Mouse (Mus musculus) kidney, embryonic 15.5 days (tissue): ENCODE data around the gene Nav2. TPM values are rescaled to one million over a fixed set of nuclear protein-coding genes. Genes with fewer than 3 reads are reported as not detected.

Experiments
- ATAC-seq: fragments of 200-750 bp; cut with Nextera tagmentation; replicated peaks from 2 replicates; pipeline ENCODE4 v1.8.0; 2017; ENCODE audit warnings: moderate TSS enrichment; ENCODE audit not compliant: low FRiP score
- H3K27ac ChIP-seq: fragments of 300-500 bp; sonication (generic); 2 replicates; pipeline ENCODE4 v1.5.1; 2015; ENCODE audit warnings: mild to moderate bottlenecking, inconsistent platforms
- H3K27me3 ChIP-seq: fragments of 300-500 bp; sonication (generic); 2 replicates; pipeline ENCODE4 v1.6.1; 2015; ENCODE audit warnings: inconsistent platforms
- H3K36me3 ChIP-seq: fragments of 300-500 bp; sonication (generic); 2 replicates; pipeline ENCODE4 v1.6.1; 2015; ENCODE audit warnings: inconsistent platforms
- H3K4me1 ChIP-seq: fragments of 300-500 bp; sonication (generic); 2 replicates; pipeline ENCODE4 v1.6.1; 2015; ENCODE audit warnings: inconsistent platforms
- H3K4me2 ChIP-seq: fragments of 300-500 bp; sonication (generic); 2 replicates; pipeline ENCODE4 v1.6.1; 2015; ENCODE audit warnings: moderate library complexity, mild to moderate bottlenecking, inconsistent platforms
- H3K4me3 ChIP-seq: fragments of 300-500 bp; sonication (generic); replicated peaks from 2 replicates; pipeline ENCODE4 v1.5.1; 2015; ENCODE audit warnings: mild to moderate bottlenecking, inconsistent platforms
- H3K9ac ChIP-seq: fragments of 300-500 bp; sonication (generic); 2 replicates; pipeline ENCODE4 v1.6.1; 2015; ENCODE audit warnings: mild to moderate bottlenecking, inconsistent platforms
- H3K9me3 ChIP-seq: fragments of 300-500 bp; sonication (generic); replicated peaks from 2 replicates; pipeline ENCODE4 v1.6.1; 2016; ENCODE audit warnings: inconsistent platforms
- WGBS: fragments of 180-500 bp; shearing (Covaris S2); methylation state at CpG from one replicate; pipeline ENCODE4 v1.1.7; 2015; ENCODE audit warnings: mixed read lengths; 5-methylcytosine and 5-hydroxymethylcytosine counted together
- polyA plus RNA-seq: library from polyadenylated mRNA; unstranded; fragments of >200 nt; fragmentation: Nextera tagmentation; extraction: Ambion mirVana; gene quantifications from 2 replicates; pipeline ENCODE4 v1.2.1, GENCODE M21; 2015

Gene Nav2
- polyA plus RNA-seq, 1 experiment from 2014 or later = 28.8 TPM

GRCm38 (mm10) chr7:49326136-49326722, 417.7 kb downstream of the Nav2 start:
- 59% methylated on average over 5 of the region's 5 CpGs for WGBS
- Histone ChIP-seq H3K4me1 (peaks cover 23% of the 10 kb centered on the region), H3K27ac (peak overlapping the region; percentile 71), H3K4me3 (no peak overlapping the region), H3K36me3 (no peaks in the 10 kb centered on the region), H3K27me3 (no peaks in the 10 kb centered on the region), H3K9me3 (0 out of 2 replicates have a peak, but pooled peaks cover 4% of the 10 kb centered on the region), H3K9ac (no peak overlapping the region), H3K4me2 (no peak overlapping the region)
- peak; percentile 47 for ATAC-seq

DNA sequence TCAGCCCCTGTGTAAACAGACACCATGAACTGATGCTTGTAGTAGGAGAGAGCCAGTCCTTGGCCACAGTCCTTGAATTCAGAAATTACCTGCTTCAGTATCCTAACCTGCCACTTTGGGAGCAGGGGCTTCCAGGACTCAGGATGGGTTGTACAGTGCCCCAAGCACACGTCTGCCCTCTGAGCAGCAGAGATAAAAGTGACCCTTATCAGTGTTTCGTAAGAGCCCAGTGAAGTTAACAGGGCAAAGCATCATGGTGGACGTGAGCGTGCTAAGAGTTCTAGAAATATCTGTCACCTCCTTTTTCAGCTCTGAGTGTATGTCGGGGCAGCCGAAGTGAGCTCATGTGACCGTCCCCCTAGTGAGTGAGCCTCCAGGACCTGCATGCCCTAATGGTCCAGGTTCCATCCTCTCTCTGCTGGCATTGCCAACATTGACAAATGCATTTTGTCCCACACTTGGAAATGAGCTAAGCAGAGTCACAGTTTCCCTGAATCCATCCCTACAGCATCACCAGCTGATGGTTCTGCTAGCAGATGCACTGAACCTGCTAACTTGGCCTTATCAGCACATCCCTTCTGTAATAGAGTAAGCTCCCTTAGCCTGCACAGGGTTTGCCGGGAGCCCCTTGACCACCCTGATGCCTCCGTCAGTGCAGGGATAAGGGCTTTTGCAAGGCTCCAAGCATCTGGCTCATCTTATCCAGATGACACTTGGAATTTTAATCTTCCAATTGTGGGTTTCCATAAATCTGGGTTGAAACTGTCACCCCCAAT, 418.6 kb downstream of the Nav2 start:
- H3K4me3 ChIP-seq = no peak overlapping the region
- H3K9me3 ChIP-seq = 0 out of 2 replicates have a peak, but pooled peaks cover 4% of the 10 kb centered on the region
- 81% methylated on average over 9 of the region's 9 CpGs for WGBS
- no peak overlapping the region for H3K4me2 ChIP-seq
- peaks cover 28% of the 10 kb centered on the region for H3K4me1 ChIP-seq
- no peaks in the 10 kb centered on the region for H3K27me3 ChIP-seq
- no peak; the same call in 1 of the 2 replicates for ATAC-seq
- no peaks in the 10 kb centered on the region for H3K36me3 ChIP-seq
- no peak overlapping the region for H3K9ac ChIP-seq
- H3K27ac ChIP-seq = no peak overlapping the region; the same call in 1 of the 2 replicates

GRCm38 (mm10) chr7:49330181-49330580, 421.7 kb downstream of the Nav2 start:
- Histone ChIP-seq H3K4me2 (no peak overlapping the region), H3K27me3 (no peaks in the 10 kb centered on the region), H3K4me1 (peaks cover 38% of the 10 kb centered on the region), H3K9ac (no peak overlapping the region), H3K4me3 (no peak overlapping the region), H3K9me3 (no peaks in the 10 kb centered on the region), H3K36me3 (no peaks in the 10 kb centered on the region), H3K27ac (no peak overlapping the region)
- WGBS = 32% methylated on average over 4 of the region's 4 CpGs
- ATAC-seq = no peak

- WGBS = 55% methylated on average over 4 of the region's 4 CpGs
- Histone ChIP-seq H3K27me3 (no peaks in the 10 kb centered on the region), H3K36me3 (no peaks in the 10 kb centered on the region), H3K27ac (no peak overlapping the region), H3K9ac (no peak overlapping the region), H3K9me3 (no peaks in the 10 kb centered on the region), H3K4me1 (peaks cover 25% of the 10 kb centered on the region), H3K4me3 (no peak overlapping the region), H3K4me2 (no peak overlapping the region)
- no peak for ATAC-seq
Measured at GRCm38 (mm10) chr7:49331939-49332338, 423.4 kb downstream of the Nav2 start.

- no peak overlapping the region for H3K4me3 ChIP-seq
- no peaks in the 10 kb centered on the region for H3K9me3 ChIP-seq
- peaks cover 20% of the 10 kb centered on the region for H3K4me1 ChIP-seq
- H3K9ac ChIP-seq = no peak overlapping the region
- H3K27me3 ChIP-seq = no peaks in the 10 kb centered on the region
- WGBS = 69% methylated on average over 7 of the region's 7 CpGs
- no peak for ATAC-seq
- H3K27ac ChIP-seq = no peak overlapping the region
- no peaks in the 10 kb centered on the region for H3K36me3 ChIP-seq
- H3K4me2 ChIP-seq = no peak overlapping the region
Measured at GRCm38 (mm10) chr7:49332644-49333043, 424.1 kb downstream of the Nav2 start.

GRCm38 (mm10) chr7:49334163-49334562, 425.6 kb downstream of the Nav2 start:
- no peaks in the 10 kb centered on the region for H3K27me3 ChIP-seq
- H3K4me3 ChIP-seq = no peak overlapping the region
- no peaks in the 10 kb centered on the region for H3K36me3 ChIP-seq
- H3K9ac ChIP-seq = no peak overlapping the region
- no peak for ATAC-seq
- H3K27ac ChIP-seq = no peak overlapping the region
- 45% methylated on average over 5 of the region's 5 CpGs for WGBS
- no peak overlapping the region for H3K4me2 ChIP-seq
- H3K4me1 ChIP-seq = peaks cover 20% of the 10 kb centered on the region
- H3K9me3 ChIP-seq = no peaks in the 10 kb centered on the region

- ATAC-seq = no peak
- Histone ChIP-seq H3K9ac (no peak overlapping the region), H3K4me1 (peaks cover 20% of the 10 kb centered on the region), H3K36me3 (no peaks in the 10 kb centered on the region), H3K27ac (no peak overlapping the region), H3K9me3 (no peaks in the 10 kb centered on the region), H3K4me2 (no peak overlapping the region), H3K27me3 (no peaks in the 10 kb centered on the region), H3K4me3 (no peak overlapping the region)
- WGBS = 43% methylated on average over 3 of the region's 3 CpGs
Measured at GRCm38 (mm10) chr7:49335056-49335455, 426.5 kb downstream of the Nav2 start.

- Histone ChIP-seq H3K4me1 (peaks cover 23% of the 10 kb centered on the region), H3K9me3 (no peaks in the 10 kb centered on the region), H3K36me3 (no peaks in the 10 kb centered on the region), H3K27ac (no peak overlapping the region), H3K4me2 (no peak overlapping the region), H3K9ac (no peak overlapping the region), H3K27me3 (no peaks in the 10 kb centered on the region), H3K4me3 (no peak overlapping the region)
- 85% methylated on average over 8 of the region's 8 CpGs for WGBS
- no peak for ATAC-seq
Measured at GRCm38 (mm10) chr7:49336725-49337124, 428.2 kb downstream of the Nav2 start.

DNA sequence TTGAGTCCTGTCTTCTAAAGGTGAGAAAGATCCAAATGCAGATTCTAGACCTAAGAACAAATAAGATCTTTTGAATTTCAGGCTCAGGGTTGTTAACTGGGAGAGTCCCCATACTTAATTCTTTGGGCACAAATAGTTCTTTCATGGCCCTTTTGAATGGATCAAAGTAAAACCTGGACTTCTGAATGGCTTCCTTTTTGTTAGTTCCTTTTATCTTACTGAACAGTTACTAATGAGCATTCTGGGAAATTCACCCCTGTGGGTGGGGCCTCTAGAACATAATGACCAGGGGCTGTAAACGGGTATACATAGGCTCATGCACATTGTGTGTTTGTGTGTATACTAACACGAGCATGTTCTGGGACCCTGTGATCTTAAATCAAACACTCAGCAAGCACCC, 429.2 kb downstream of the Nav2 start:
- ATAC-seq = no peak
- Histone ChIP-seq H3K27ac (no peak overlapping the region), H3K9me3 (no peaks in the 10 kb centered on the region), H3K4me3 (no peak overlapping the region), H3K4me2 (no peak overlapping the region), H3K4me1 (peaks cover 24% of the 10 kb centered on the region), H3K27me3 (no peaks in the 10 kb centered on the region), H3K9ac (no peak overlapping the region), H3K36me3 (no peaks in the 10 kb centered on the region)
- 24% methylated on average over 2 of the region's 2 CpGs for WGBS

DNA sequence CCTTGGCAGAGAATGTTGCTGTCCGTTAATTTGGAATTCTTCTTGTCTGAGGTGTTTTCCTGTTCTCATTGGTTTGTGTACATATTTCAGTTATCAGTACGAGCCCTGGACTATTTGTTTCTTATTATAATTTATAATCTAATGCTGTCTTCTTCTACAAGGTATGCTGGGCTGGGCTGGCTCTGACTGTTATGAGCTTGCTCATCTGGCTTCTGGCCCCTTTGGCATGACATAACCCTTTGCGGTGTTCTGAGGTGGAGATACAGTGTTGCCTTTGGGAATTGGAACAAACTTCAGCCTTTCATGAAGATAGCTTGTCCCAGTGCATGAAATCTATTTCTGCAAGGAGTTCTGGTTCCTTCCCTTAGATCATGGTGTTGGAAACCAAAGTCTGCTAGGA, 431.4 kb downstream of the Nav2 start:
- peaks cover 32% of the 10 kb centered on the region for H3K4me1 ChIP-seq
- H3K9me3 ChIP-seq = no peaks in the 10 kb centered on the region
- no peak overlapping the region for H3K4me2 ChIP-seq
- no peaks in the 10 kb centered on the region for H3K36me3 ChIP-seq
- WGBS = 81% methylated on average over 3 of the region's 3 CpGs
- no peak overlapping the region for H3K4me3 ChIP-seq
- no peak overlapping the region for H3K9ac ChIP-seq
- H3K27ac ChIP-seq = no peak overlapping the region
- no peaks in the 10 kb centered on the region for H3K27me3 ChIP-seq
- ATAC-seq = no peak

DNA sequence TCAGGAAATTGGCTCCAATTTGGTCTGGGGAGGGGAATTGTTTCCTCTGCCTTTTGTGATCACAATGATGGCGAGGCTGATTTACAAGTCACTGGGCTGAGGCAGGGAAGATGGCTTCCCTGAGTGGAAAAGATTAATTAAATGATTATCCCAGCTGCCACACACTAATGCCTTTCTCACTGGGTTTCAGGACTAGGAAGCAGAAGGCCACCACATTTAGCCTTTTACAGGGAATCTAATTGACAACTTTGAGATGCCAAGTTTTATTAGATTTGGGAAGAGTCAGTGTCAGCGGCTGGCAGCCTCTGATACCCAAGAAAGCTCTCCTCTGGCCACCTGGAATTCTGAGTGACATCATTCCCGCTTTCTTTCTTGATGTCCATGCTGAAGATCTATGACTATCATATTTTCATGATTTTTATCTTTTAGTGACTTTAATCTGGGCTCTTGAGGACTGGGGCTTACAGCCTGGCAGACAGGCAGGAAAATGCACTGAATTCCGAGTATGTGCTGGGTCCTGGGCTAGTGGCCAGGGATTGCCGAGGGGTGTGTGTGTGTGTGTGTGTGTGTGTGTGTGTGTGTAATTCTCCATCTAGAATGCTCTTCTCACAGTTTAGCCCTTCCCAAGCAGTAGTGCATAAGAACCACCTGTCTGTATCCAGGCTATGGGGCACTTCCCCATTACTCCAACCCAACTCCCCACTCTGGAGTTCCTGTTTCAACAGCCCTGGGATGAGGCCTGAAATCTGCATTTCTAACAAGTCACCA, 432.8 kb downstream of the Nav2 start:
- Histone ChIP-seq H3K27ac (0 out of 2 replicates have a peak overlapping the region, but pooled peaks have one; percentile 27), H3K4me3 (no peak overlapping the region), H3K4me1 (peaks cover 32% of the 10 kb centered on the region), H3K9ac (no peak overlapping the region), H3K27me3 (no peaks in the 10 kb centered on the region), H3K36me3 (no peaks in the 10 kb centered on the region), H3K4me2 (no peak overlapping the region), H3K9me3 (no peaks in the 10 kb centered on the region)
- ATAC-seq = no peak
- WGBS = 61% methylated on average over 5 of the region's 5 CpGs

DNA sequence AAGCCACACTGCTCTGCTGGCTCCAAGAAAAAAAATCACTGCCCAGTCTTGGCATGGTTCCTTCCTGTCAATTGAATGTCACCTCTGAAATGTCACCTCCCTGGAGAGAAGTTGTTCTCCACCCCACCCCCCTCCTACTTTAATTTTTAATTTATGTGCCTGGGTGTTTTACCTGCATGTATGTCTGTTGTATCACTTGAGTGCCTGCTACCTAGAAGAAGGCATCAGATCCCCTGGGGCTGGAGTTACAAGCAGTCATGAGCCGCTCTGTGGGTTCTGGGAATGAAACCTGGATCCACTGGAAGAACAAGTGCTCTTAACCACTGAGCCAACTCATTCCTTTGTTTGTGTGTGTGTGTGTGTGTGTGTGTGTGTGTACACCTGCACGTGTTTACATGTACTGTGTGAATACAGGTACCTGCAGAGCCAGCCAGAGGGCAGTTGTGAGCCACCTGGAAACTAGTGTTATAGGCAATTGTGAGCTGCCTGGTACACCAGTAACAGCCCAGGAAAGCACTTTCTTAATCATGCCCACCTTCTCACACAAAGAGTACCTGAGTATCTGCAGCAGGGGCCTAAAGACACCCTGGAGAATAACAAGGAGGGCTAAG, 433.5 kb downstream of the Nav2 start:
- no peak; the same call in 1 of the 2 replicates for ATAC-seq
- Histone ChIP-seq H3K27ac (no peak overlapping the region; the same call in 1 of the 2 replicates), H3K9me3 (no peaks in the 10 kb centered on the region), H3K9ac (no peak overlapping the region), H3K27me3 (no peaks in the 10 kb centered on the region), H3K4me1 (peaks cover 32% of the 10 kb centered on the region), H3K4me3 (no peak overlapping the region), H3K4me2 (no peak overlapping the region), H3K36me3 (no peaks in the 10 kb centered on the region)
- whole genome bisulfite sequencing = 82% methylated on average over 2 of the region's 2 CpGs
